Mouse (Mus musculus): ENCODE data around the gene Isyna1. TPM values are rescaled to one million over a fixed set of nuclear protein-coding genes. Genes with fewer than 3 reads are reported as not detected.
A peak's percentile ranks its signal among the peaks of the same experiment; 100 is the strongest.

Gene Isyna1
- polyA plus RNA-seq, 1 experiment from 2014 or later = 107 TPM

GRCm38 (mm10) chr8:70615281-70615680 is 21.1 kb downstream of the Isyna1 start:
- Histone ChIP-seq H3K27ac (replicated peaks) (no peak overlapping the region), H3K4me1 (peaks cover 25% of the 10 kb centered on the region), H3K36me3 (no peaks in the 10 kb centered on the region), H3K27me3 (peaks cover 6% of the 10 kb centered on the region; the same call in 1 of the 2 replicates), H3K9me3 (no peaks in the 10 kb centered on the region), H3K4me3 (no peak overlapping the region), H3K4me2 (replicated peaks) (no peak overlapping the region), H3K9ac (replicated peaks) (no peak overlapping the region)
- no peak for ATAC-seq (ENCODE audit: low FRiP score, low read depth)
- WGBS = 87% methylated on average over 8 of the region's 8 CpGs

- WGBS = 84% methylated on average over 3 of the region's 3 CpGs
- peaks cover 13% of the 10 kb centered on the region for H3K27me3 ChIP-seq
- ATAC-seq (ENCODE audit: low FRiP score, low read depth) = no peak
- no peak within 1 kb of the TSS for H3K27ac ChIP-seq (replicated peaks)
- no peaks in the 10 kb centered on the region for H3K36me3 ChIP-seq
- H3K4me1 ChIP-seq = peaks cover 19% of the 10 kb centered on the region
- H3K4me2 ChIP-seq (replicated peaks) = no peak within 1 kb of the TSS
- H3K4me3 ChIP-seq = no peak within 1 kb of the TSS
- H3K9ac ChIP-seq (replicated peaks) = no peak within 1 kb of the TSS
- H3K9me3 ChIP-seq = no peaks in the 10 kb centered on the region
These were observed 21.7 kb downstream of the Isyna1 start, which contains the start of gene Lrrc25 for GRCm38 (mm10) chr8:70615894-70616293. Lrrc25 (plus strand) TSS chr8:70616155.

GRCm38 (mm10) chr8:70616645-70617044 is 22.5 kb downstream of the Isyna1 start:
- H3K4me1 ChIP-seq = peaks cover 12% of the 10 kb centered on the region
- H3K27me3 ChIP-seq = peaks cover 15% of the 10 kb centered on the region
- WGBS = 61% methylated on average over 11 of the region's 11 CpGs
- H3K4me3 ChIP-seq = no peak overlapping the region
- H3K27ac ChIP-seq (replicated peaks) = no peak overlapping the region
- no peaks in the 10 kb centered on the region for H3K36me3 ChIP-seq
- no peak overlapping the region for H3K9ac ChIP-seq (replicated peaks)
- H3K4me2 ChIP-seq (replicated peaks) = no peak overlapping the region
- no peaks in the 10 kb centered on the region for H3K9me3 ChIP-seq
- ATAC-seq (ENCODE audit: low FRiP score, low read depth) = no peak

GRCm38 (mm10) chr8:70617985-70618384 is 23.8 kb downstream of the Isyna1 start:
- H3K27ac ChIP-seq (replicated peaks) = no peak overlapping the region
- 78% methylated on average over 11 of the region's 11 CpGs for WGBS
- H3K4me3 ChIP-seq = no peak overlapping the region
- no peak overlapping the region for H3K4me2 ChIP-seq (replicated peaks)
- H3K9ac ChIP-seq (replicated peaks) = no peak overlapping the region
- peaks cover 29% of the 10 kb centered on the region for H3K27me3 ChIP-seq
- H3K9me3 ChIP-seq = no peaks in the 10 kb centered on the region
- no peaks in the 10 kb centered on the region for H3K36me3 ChIP-seq
- peaks cover 10% of the 10 kb centered on the region for H3K4me1 ChIP-seq
- ATAC-seq (ENCODE audit: low FRiP score, low read depth) = no peak

- Histone ChIP-seq H3K9ac (replicated peaks) (no peak overlapping the region), H3K4me1 (peaks cover 10% of the 10 kb centered on the region), H3K4me3 (no peak overlapping the region), H3K4me2 (replicated peaks) (no peak overlapping the region), H3K36me3 (no peaks in the 10 kb centered on the region), H3K27me3 (peaks cover 31% of the 10 kb centered on the region), H3K27ac (replicated peaks) (no peak overlapping the region), H3K9me3 (no peaks in the 10 kb centered on the region)
- WGBS = 34% methylated on average over 9 of the region's 9 CpGs
- peak; percentile 67; the same call in 1 of the 2 replicates for ATAC-seq (ENCODE audit: low FRiP score, low read depth)
These were observed 24.7 kb downstream of the Isyna1 start for GRCm38 (mm10) chr8:70618888-70619334.

- H3K9me3 ChIP-seq = no peaks in the 10 kb centered on the region
- H3K36me3 ChIP-seq = no peaks in the 10 kb centered on the region
- H3K4me1 ChIP-seq = peaks cover 10% of the 10 kb centered on the region
- no peak for ATAC-seq (ENCODE audit: low FRiP score, low read depth)
- H3K27ac ChIP-seq (replicated peaks) = no peak overlapping the region
- no peak overlapping the region for H3K9ac ChIP-seq (replicated peaks)
- H3K27me3 ChIP-seq = peaks cover 36% of the 10 kb centered on the region
- no peak overlapping the region for H3K4me3 ChIP-seq
- H3K4me2 ChIP-seq (replicated peaks) = no peak overlapping the region
- 67% methylated on average over 3 of the region's 3 CpGs for WGBS
These were observed 28.0 kb downstream of the Isyna1 start for GRCm38 (mm10) chr8:70622220-70622619.

- ATAC-seq (ENCODE audit: low FRiP score, low read depth) = no peak
- WGBS = 14% methylated on average over 5 of the region's 5 CpGs
- Histone ChIP-seq H3K9ac (replicated peaks) (no peak overlapping the region), H3K27ac (replicated peaks) (no peak overlapping the region), H3K4me3 (no peak overlapping the region), H3K9me3 (no peaks in the 10 kb centered on the region), H3K4me2 (replicated peaks) (no peak overlapping the region), H3K36me3 (no peaks in the 10 kb centered on the region), H3K4me1 (peaks cover 9% of the 10 kb centered on the region; the same call in 1 of the 2 replicates), H3K27me3 (peaks cover 40% of the 10 kb centered on the region)
These were observed 30.9 kb downstream of the Isyna1 start for GRCm38 (mm10) chr8:70625104-70625503.

- Histone ChIP-seq H3K9ac (replicated peaks) (no peak overlapping the region), H3K9me3 (no peaks in the 10 kb centered on the region), H3K36me3 (no peaks in the 10 kb centered on the region), H3K27ac (replicated peaks) (no peak overlapping the region), H3K4me3 (no peak overlapping the region), H3K4me2 (replicated peaks) (no peak overlapping the region), H3K27me3 (peaks cover 36% of the 10 kb centered on the region), H3K4me1 (peaks cover 14% of the 10 kb centered on the region; the same call in 1 of the 2 replicates)
- no peak for ATAC-seq (ENCODE audit: low FRiP score, low read depth)
- WGBS = 90% methylated on average over 5 of the region's 5 CpGs
These were observed 32.9 kb downstream of the Isyna1 start for GRCm38 (mm10) chr8:70627041-70627440.

GRCm38 (mm10) chr8:70628986-70629490 is 34.9 kb downstream of the Isyna1 start:
- peak; percentile 14; the same call in 1 of the 2 replicates for ATAC-seq (ENCODE audit: low FRiP score, low read depth)
- Histone ChIP-seq H3K27me3 (peaks cover 34% of the 10 kb centered on the region), H3K9ac (replicated peaks) (peak overlapping the region; percentile 25), H3K4me3 (peak overlapping the region; percentile 46), H3K36me3 (no peaks in the 10 kb centered on the region), H3K9me3 (no peaks in the 10 kb centered on the region), H3K4me2 (replicated peaks) (peak overlapping the region; percentile 61), H3K4me1 (peaks cover 14% of the 10 kb centered on the region; the same call in 1 of the 2 replicates), H3K27ac (replicated peaks) (peak overlapping the region; percentile 40)
- WGBS = 49% methylated on average over 7 of the region's 7 CpGs

- H3K27ac ChIP-seq (replicated peaks) = peak overlapping the region; percentile 40
- peak overlapping the region; percentile 25 for H3K9ac ChIP-seq (replicated peaks)
- WGBS = 1% methylated on average over 60 of the region's 60 CpGs
- peak overlapping the region; percentile 46 for H3K4me3 ChIP-seq
- H3K9me3 ChIP-seq = no peaks in the 10 kb centered on the region
- H3K4me1 ChIP-seq = peaks cover 14% of the 10 kb centered on the region; the same call in 1 of the 2 replicates
- H3K4me2 ChIP-seq (replicated peaks) = peak overlapping the region; percentile 61
- peak; percentile 90 for ATAC-seq (ENCODE audit: low FRiP score, low read depth)
- H3K36me3 ChIP-seq = no peaks in the 10 kb centered on the region
- peaks cover 31% of the 10 kb centered on the region for H3K27me3 ChIP-seq
These were observed 35.7 kb downstream of the Isyna1 start for GRCm38 (mm10) chr8:70629574-70630531.

GRCm38 (mm10) chr8:70630532-70631381 is 36.6 kb downstream of the Isyna1 start:
- no peak overlapping the region for H3K27ac ChIP-seq (replicated peaks)
- H3K4me2 ChIP-seq (replicated peaks) = peak overlapping the region; percentile 61; the same call in 1 of the 2 replicates
- 0 out of 2 replicates have a peak, but pooled peaks have one; percentile 24 for ATAC-seq (ENCODE audit: low FRiP score, low read depth)
- H3K9ac ChIP-seq (replicated peaks) = no peak overlapping the region
- H3K4me1 ChIP-seq = peaks cover 14% of the 10 kb centered on the region; the same call in 1 of the 2 replicates
- no peaks in the 10 kb centered on the region for H3K9me3 ChIP-seq
- 14% methylated on average over 22 of the region's 22 CpGs for WGBS
- H3K27me3 ChIP-seq = peaks cover 31% of the 10 kb centered on the region
- no peaks in the 10 kb centered on the region for H3K36me3 ChIP-seq
- no peak overlapping the region for H3K4me3 ChIP-seq

Measured in midbrain, embryonic 12.5 days (tissue).